Mouse (Mus musculus): ENCODE measurements around the gene Slc24a3. TPM values are rescaled to one million over a fixed set of nuclear protein-coding genes. Genes with fewer than 3 reads are reported as not detected.
A peak's percentile ranks its signal among the peaks of the same experiment; 100 is the strongest.

Gene Slc24a3
- total RNA-seq, 1 experiment = 0.98 TPM

- DNase-seq (ENCODE audit: low read depth, low spot score) = peak; percentile 51
- no peak for TF ChIP-seq CHD2 (IDR thresholded peaks at IDR 0.05; ENCODE audit: low read depth, low read length)
- no peak for TF ChIP-seq MAFK (IDR thresholded peaks at IDR 0.05; ENCODE audit: insufficient read depth, low read depth, low read length)
- no peak for TF ChIP-seq ZC3H11A (IDR thresholded peaks at IDR 0.05; ENCODE audit: borderline replicate concordance, low read depth, low read length)
- no peak for TF ChIP-seq ZNF384 (IDR thresholded peaks at IDR 0.05; ENCODE audit: low read depth, low read length)
- no peak for TF ChIP-seq HCFC1 (IDR thresholded peaks at IDR 0.05; ENCODE audit: borderline replicate concordance, insufficient read depth, low read length)
- Histone ChIP-seq H3K36me3 (ENCODE audit: control insufficient read depth, insufficient read depth, low read length, poor library complexity, severe bottlenecking) (no peaks in the 10 kb centered on the region), H3K9me3 (ENCODE audit: control insufficient read depth, insufficient read depth, low read depth, low read length) (no peaks in the 10 kb centered on the region), H3K4me1 (ENCODE audit: control insufficient read depth in 2 of 2, insufficient read depth in 2 of 2, low read length in 2 of 2, poor library complexity in 1 of 2) (no peaks in the 10 kb centered on the region), H3K4me3 (ENCODE audit: insufficient read depth in 1 of 2, low read depth in 1 of 2, low read length in 2 of 2, poor library complexity in 1 of 2, severe bottlenecking in 1 of 2) (no peak overlapping the region), H3K9ac (ENCODE audit: insufficient read depth, low read depth, low read length, poor library complexity, severe bottlenecking) (no peak overlapping the region), H3K27ac (ENCODE audit: insufficient read depth, low read depth, low read length, poor library complexity, severe bottlenecking) (no peak overlapping the region)
- in situ Hi-C loops (cut with MboI; ENCODE audit: low sequenced_read_pairs in 2 of 2, unreplicated experiment in 2 of 2) = no loop called here
Observed at GRCm38 (mm10) chr2:145557361-145557931, 389.9 kb downstream of the Slc24a3 start.

GRCm38 (mm10) chr2:145562493-145562892 lies 394.9 kb downstream of the Slc24a3 start:
- no peaks in the 10 kb centered on the region for H3K9me3 ChIP-seq (ENCODE audit: control insufficient read depth, insufficient read depth, low read depth, low read length)
- DNase-seq (ENCODE audit: low read depth, low spot score) = no peak
- in situ Hi-C loops (cut with MboI; ENCODE audit: low sequenced_read_pairs in 2 of 2, unreplicated experiment in 2 of 2) = no loop called here

GRCm38 (mm10) chr2:145564596-145564995 lies 397.0 kb downstream of the Slc24a3 start:
- no peak for TF ChIP-seq CHD2 (IDR thresholded peaks at IDR 0.05; ENCODE audit: low read depth, low read length)
- no peak for TF ChIP-seq ZNF384 (IDR thresholded peaks at IDR 0.05; ENCODE audit: low read depth, low read length)
- TF ChIP-seq MAFK (IDR thresholded peaks at IDR 0.05; ENCODE audit: insufficient read depth, low read depth, low read length) = no peak
- TF ChIP-seq ZC3H11A (IDR thresholded peaks at IDR 0.05; ENCODE audit: borderline replicate concordance, low read depth, low read length) = no peak
- no peak for TF ChIP-seq HCFC1 (IDR thresholded peaks at IDR 0.05; ENCODE audit: borderline replicate concordance, insufficient read depth, low read length)
- Histone ChIP-seq H3K4me3 (ENCODE audit: insufficient read depth in 1 of 2, low read depth in 1 of 2, low read length in 2 of 2, poor library complexity in 1 of 2, severe bottlenecking in 1 of 2) (no peak overlapping the region), H3K27ac (ENCODE audit: insufficient read depth, low read depth, low read length, poor library complexity, severe bottlenecking) (no peak overlapping the region), H3K36me3 (ENCODE audit: control insufficient read depth, insufficient read depth, low read length, poor library complexity, severe bottlenecking) (no peaks in the 10 kb centered on the region), H3K9ac (ENCODE audit: insufficient read depth, low read depth, low read length, poor library complexity, severe bottlenecking) (no peak overlapping the region), H3K4me1 (ENCODE audit: control insufficient read depth in 2 of 2, insufficient read depth in 2 of 2, low read length in 2 of 2, poor library complexity in 1 of 2) (no peaks in the 10 kb centered on the region), H3K9me3 (ENCODE audit: control insufficient read depth, insufficient read depth, low read depth, low read length) (no peaks in the 10 kb centered on the region)
- in situ Hi-C loops (cut with MboI; ENCODE audit: low sequenced_read_pairs in 2 of 2, unreplicated experiment in 2 of 2) = no loop called here
- no peak for DNase-seq (ENCODE audit: low read depth, low spot score)

More at GRCm38 (mm10) chr2:145562493-145562892, 394.9 kb downstream of the Slc24a3 start:
- no peak overlapping the region for H3K27ac ChIP-seq (ENCODE audit: insufficient read depth, low read depth, low read length, poor library complexity, severe bottlenecking)
- H3K9ac ChIP-seq (ENCODE audit: insufficient read depth, low read depth, low read length, poor library complexity, severe bottlenecking) = no peak overlapping the region
- no peak overlapping the region for H3K4me3 ChIP-seq (ENCODE audit: insufficient read depth in 1 of 2, low read depth in 1 of 2, low read length in 2 of 2, poor library complexity in 1 of 2, severe bottlenecking in 1 of 2)
- no peaks in the 10 kb centered on the region for H3K4me1 ChIP-seq (ENCODE audit: control insufficient read depth in 2 of 2, insufficient read depth in 2 of 2, low read length in 2 of 2, poor library complexity in 1 of 2)
- H3K36me3 ChIP-seq (ENCODE audit: control insufficient read depth, insufficient read depth, low read length, poor library complexity, severe bottlenecking) = no peaks in the 10 kb centered on the region
- TF ChIP-seq CHD2 (IDR thresholded peaks at IDR 0.05; ENCODE audit: low read depth, low read length) = no peak
- no peak for TF ChIP-seq MAFK (IDR thresholded peaks at IDR 0.05; ENCODE audit: insufficient read depth, low read depth, low read length)
- no peak for TF ChIP-seq HCFC1 (IDR thresholded peaks at IDR 0.05; ENCODE audit: borderline replicate concordance, insufficient read depth, low read length)
- no peak for TF ChIP-seq ZNF384 (IDR thresholded peaks at IDR 0.05; ENCODE audit: low read depth, low read length)
- TF ChIP-seq ZC3H11A (IDR thresholded peaks at IDR 0.05; ENCODE audit: borderline replicate concordance, low read depth, low read length) = no peak

GRCm38 (mm10) chr2:145566904-145567303 lies 399.4 kb downstream of the Slc24a3 start:
- TF ChIP-seq ZC3H11A (IDR thresholded peaks at IDR 0.05; ENCODE audit: borderline replicate concordance, low read depth, low read length) = no peak
- no peak for TF ChIP-seq ZNF384 (IDR thresholded peaks at IDR 0.05; ENCODE audit: low read depth, low read length)
- no peak for TF ChIP-seq CHD2 (IDR thresholded peaks at IDR 0.05; ENCODE audit: low read depth, low read length)
- no peak for TF ChIP-seq HCFC1 (IDR thresholded peaks at IDR 0.05; ENCODE audit: borderline replicate concordance, insufficient read depth, low read length)
- TF ChIP-seq MAFK (IDR thresholded peaks at IDR 0.05; ENCODE audit: insufficient read depth, low read depth, low read length) = no peak

More at GRCm38 (mm10) chr2:145566904-145567303, 399.4 kb downstream of the Slc24a3 start:
- Histone ChIP-seq H3K27ac (ENCODE audit: insufficient read depth, low read depth, low read length, poor library complexity, severe bottlenecking) (no peak overlapping the region), H3K4me3 (ENCODE audit: insufficient read depth in 1 of 2, low read depth in 1 of 2, low read length in 2 of 2, poor library complexity in 1 of 2, severe bottlenecking in 1 of 2) (no peak overlapping the region), H3K36me3 (ENCODE audit: control insufficient read depth, insufficient read depth, low read length, poor library complexity, severe bottlenecking) (no peaks in the 10 kb centered on the region), H3K9ac (ENCODE audit: insufficient read depth, low read depth, low read length, poor library complexity, severe bottlenecking) (no peak overlapping the region), H3K4me1 (ENCODE audit: control insufficient read depth in 2 of 2, insufficient read depth in 2 of 2, low read length in 2 of 2, poor library complexity in 1 of 2) (no peaks in the 10 kb centered on the region), H3K9me3 (ENCODE audit: control insufficient read depth, insufficient read depth, low read depth, low read length) (no peaks in the 10 kb centered on the region)
- in situ Hi-C loops (cut with MboI; ENCODE audit: low sequenced_read_pairs in 2 of 2, unreplicated experiment in 2 of 2) = no loop called here
- no peak for DNase-seq (ENCODE audit: low read depth, low spot score)
